ENCODE assay signal across 9 mouse cellular contexts in genomic region chr10:93736114-93736645, GRCm38 (mm10).
DNase-seq lines count a peak whose midpoint lies in the region; ATAC-seq lines count a peak whose summit lies in the region.
"Had no signal": no experiment of that assay in that cellular context is flagged by ENCODE, and none has a peak within 500 bp of the region (broad histone marks: within the 10 kb centered on the region; RNA-seq: fewer than 3 reads in every experiment).

No protein-coding gene starts in this region.

- no peaks in the 10 kb centered on the region for H3K27me3 ChIP-seq in midbrain, embryonic 14.5 days (ENCODE audit: control insufficient read depth, insufficient read depth, low read length)
- no peaks in the 10 kb centered on the region for H3K27me3 ChIP-seq in midbrain, embryonic 15.5 days (replicated peaks)
- no peaks in the 10 kb centered on the region for H3K27me3 ChIP-seq in heart, embryonic 14.5 days (ENCODE audit: control insufficient read depth, insufficient read depth, low read length)
- H3K27me3 ChIP-seq: midbrain, embryonic 12.5 days had no signal

- no peak overlapping the region for H3K4me3 ChIP-seq in midbrain, embryonic 14.5 days (replicated peaks; ENCODE audit: low read depth, low read length)
- no peak overlapping the region for H3K4me3 ChIP-seq in midbrain, embryonic 15.5 days
- no peak overlapping the region for H3K4me3 ChIP-seq in heart, embryonic 14.5 days (ENCODE audit: control insufficient read depth in 1 of 2, insufficient read depth in 1 of 2, low read depth in 1 of 2, low read length in 2 of 2)
- H3K4me3 ChIP-seq: midbrain, embryonic 12.5 days had no signal

- H3K36me3 ChIP-seq in midbrain, embryonic 14.5 days (ENCODE audit: control insufficient read depth, insufficient read depth, low read length): peaks cover 11% of the 10 kb centered on the region
- H3K36me3 ChIP-seq in midbrain, embryonic 15.5 days (replicated peaks): no peaks in the 10 kb centered on the region
- H3K36me3 ChIP-seq in heart, embryonic 14.5 days (ENCODE audit: control insufficient read depth, insufficient read depth, low read length): 0 out of 2 replicates have a peak, but pooled peaks cover 3% of the 10 kb centered on the region

- no peak overlapping the region for H3K27ac ChIP-seq in midbrain, embryonic 14.5 days (replicated peaks; ENCODE audit: low read depth, low read length)
- no peak overlapping the region for H3K27ac ChIP-seq in midbrain, embryonic 15.5 days
- H3K27ac ChIP-seq in heart, embryonic 14.5 days (replicated peaks in 1 of 2; ENCODE audit: control insufficient read depth in 1 of 2, insufficient read depth in 1 of 2, low read depth in 2 of 2, low read length in 2 of 2): no peak overlapping the region
- H3K27ac ChIP-seq: midbrain, embryonic 12.5 days had no signal

- H3K9me3 ChIP-seq in midbrain, embryonic 14.5 days (ENCODE audit: control insufficient read depth, low read length): no peaks in the 10 kb centered on the region
- H3K9me3 ChIP-seq in midbrain, embryonic 15.5 days: no peaks in the 10 kb centered on the region
- no peaks in the 10 kb centered on the region for H3K9me3 ChIP-seq in heart, embryonic 14.5 days (ENCODE audit: control insufficient read depth, low read length)
- H3K9me3 ChIP-seq: midbrain, embryonic 12.5 days had no signal

- ATAC-seq in midbrain, embryonic 14.5 days (ENCODE audit: low FRiP score, low TSS enrichment): no peak
- no peak for ATAC-seq in midbrain, embryonic 15.5 days (replicated peaks)
- peak; percentile 72; the same call in 1 of the 2 replicates for ATAC-seq in heart, embryonic 14.5 days (ENCODE audit: insufficient number of reproducible peaks, insufficient read depth, low FRiP score, low read depth)

- H3K4me1 ChIP-seq in midbrain, embryonic 14.5 days (ENCODE audit: control insufficient read depth, insufficient read depth, low read length): peaks cover 4% of the 10 kb centered on the region; the same call in 1 of the 2 replicates
- no peaks in the 10 kb centered on the region for H3K4me1 ChIP-seq in midbrain, embryonic 15.5 days
- peaks cover 0 to 7% of the 10 kb centered on the region in 2 experiments; a peak in 2 of 4 replicates for H3K4me1 ChIP-seq in heart, embryonic 14.5 days (ENCODE audit: control insufficient read depth in 2 of 2, insufficient read depth in 2 of 2, low read length in 2 of 2)

- H3K9ac ChIP-seq in midbrain, embryonic 14.5 days (replicated peaks; ENCODE audit: low read length): no peak overlapping the region
- no peak overlapping the region for H3K9ac ChIP-seq in midbrain, embryonic 15.5 days
- no peak overlapping the region for H3K9ac ChIP-seq in heart, embryonic 14.5 days (ENCODE audit: low read length)
- H3K9ac ChIP-seq: midbrain, embryonic 12.5 days had no signal

- peak; percentile 81 for DNase-seq in midbrain, embryonic 14.5 days
- DNase-seq in cerebellum, adult 8-10 months: peak; percentile 45
- peak; percentile 91 for DNase-seq in kidney, postnatal 10 days
- peak; percentile 97 for DNase-seq in retina, postnatal 1 day
- no peak for DNase-seq in thymus, postnatal 25 days
- DNase-seq in left cerebral cortex, adult 11 months (ENCODE audit: low spot score): no peak

- 24% methylated on average over 6 of the region's 6 CpGs for WGBS in midbrain, embryonic 14.5 days
- WGBS in midbrain, embryonic 15.5 days: 23% methylated on average over 6 of the region's 6 CpGs
- 17% methylated on average over 6 of the region's 6 CpGs for WGBS in heart, embryonic 14.5 days

- no peak overlapping the region for H3K4me2 ChIP-seq in midbrain, embryonic 14.5 days (ENCODE audit: low read length)
- H3K4me2 ChIP-seq in midbrain, embryonic 15.5 days: no peak overlapping the region
- no peak overlapping the region for H3K4me2 ChIP-seq in heart, embryonic 14.5 days (ENCODE audit: low read length)
- H3K4me2 ChIP-seq: midbrain, embryonic 12.5 days had no signal

Comparison
In these comparisons a context has a peak if more than half of its experiments do, and no peak if none do; other contexts are left out.
1. DNase-seq: peak in midbrain, embryonic 14.5 days (single experiment), cerebellum, adult 8-10 months (single experiment), kidney, postnatal 10 days (single experiment) and retina, postnatal 1 day (single experiment); none in thymus, postnatal 25 days (single experiment) and left cerebral cortex, adult 11 months (single experiment).